In the genomic region with DNA sequence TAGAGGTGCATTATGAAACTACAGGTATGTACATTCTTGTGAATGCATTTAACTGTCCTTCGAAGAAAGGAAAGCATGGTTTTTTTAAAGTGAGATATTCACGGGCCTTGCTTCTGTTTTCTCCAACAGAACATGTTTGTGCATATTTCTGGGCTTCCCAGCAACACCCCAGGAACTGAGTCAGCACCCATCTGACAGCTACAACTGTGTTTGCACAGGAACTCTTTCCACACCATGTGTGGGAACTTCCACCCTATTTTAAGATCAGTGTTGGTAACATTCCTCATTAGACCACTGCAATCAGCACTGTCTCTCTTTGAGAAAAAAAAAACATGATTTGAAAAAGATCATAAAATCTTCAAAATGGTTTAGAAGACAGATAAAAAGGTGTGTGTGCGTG, we compare ENCODE assay signal across 18 mouse cellular contexts.
DNase-seq lines count a peak whose midpoint lies in the region; ATAC-seq and TF ChIP-seq lines count a peak whose summit lies in the region.
"Had no signal": no experiment of that assay in that cellular context is flagged by ENCODE, and none has a peak within 500 bp of the region (broad histone marks: within the 10 kb centered on the region; RNA-seq: fewer than 3 reads in every experiment).

No protein-coding gene starts in this region.

- no peaks in the 10 kb centered on the region for H3K9me3 ChIP-seq in kidney, embryonic 15.5 days (replicated peaks)
- H3K9me3 ChIP-seq in heart, embryonic 10.5 days, result no peaks in the 10 kb centered on the region
- H3K9me3 ChIP-seq: embryonic facial prominence, embryonic 15.5 days; G1E had no signal

- H3K4me1 ChIP-seq in kidney, embryonic 15.5 days, result no peaks in the 10 kb centered on the region
- H3K4me1 ChIP-seq in heart, embryonic 10.5 days, result no peaks in the 10 kb centered on the region
- H3K4me1 ChIP-seq: embryonic facial prominence, embryonic 15.5 days had no signal

- no peak overlapping the region for H3K9ac ChIP-seq in kidney, embryonic 15.5 days
- H3K9ac ChIP-seq: embryonic facial prominence, embryonic 15.5 days; liver, postnatal 0 days had no signal

- no peak overlapping the region for H3K4me2 ChIP-seq in kidney, embryonic 15.5 days
- H3K4me2 ChIP-seq: embryonic facial prominence, embryonic 15.5 days had no signal

- H3K27me3 ChIP-seq in kidney, embryonic 15.5 days, result no peaks in the 10 kb centered on the region
- H3K27me3 ChIP-seq in heart, embryonic 10.5 days (ENCODE audit: insufficient read depth, poor library complexity, severe bottlenecking), result no peaks in the 10 kb centered on the region
- H3K27me3 ChIP-seq: embryonic facial prominence, embryonic 15.5 days had no signal

- no peak overlapping the region for H3K4me3 ChIP-seq in layer of hippocampus, adult 2 months
- no peak overlapping the region for H3K4me3 ChIP-seq in kidney, embryonic 15.5 days (replicated peaks)
- H3K4me3 ChIP-seq in heart, embryonic 10.5 days, result no peak overlapping the region
- H3K4me3 ChIP-seq: embryonic facial prominence, embryonic 15.5 days had no signal

- peak; percentile 83 for DNase-seq in right cerebral cortex, adult 18-20 months
- DNase-seq in right cerebral cortex, postnatal 4 days, result no peak
- DNase-seq in layer of hippocampus, adult 2 months (ENCODE audit: low spot score in 2 of 2), result peak; percentile 60 to 71
- DNase-seq in left cerebral cortex, postnatal 14 days (ENCODE audit: low spot score in 2 of 2), result peak; percentile 54 to 60
- DNase-seq in heart, embryonic 10.5 days (ENCODE audit: low spot score), result no peak
- no peak for DNase-seq in embryo, embryonic 9.5 days (ENCODE audit: extremely low spot score)
- DNase-seq in gastrocnemius, postnatal 25 days, result no peak
- DNase-seq: adrenal gland, postnatal 25 days; heart, postnatal 14 days; liver, postnatal 0 days had no signal

- 83% methylated on average over 3 of the region's 3 CpGs for WGBS in kidney, embryonic 15.5 days
- 72% methylated on average over 3 of the region's 3 CpGs for WGBS in heart, embryonic 10.5 days

- no peaks in the 10 kb centered on the region for H3K36me3 ChIP-seq in kidney, embryonic 15.5 days
- H3K36me3 ChIP-seq in heart, embryonic 10.5 days, result no peaks in the 10 kb centered on the region
- H3K36me3 ChIP-seq: embryonic facial prominence, embryonic 15.5 days; G1E had no signal

- H3K27ac ChIP-seq in layer of hippocampus, adult 2 months, result no peak overlapping the region
- H3K27ac ChIP-seq in kidney, embryonic 15.5 days, result no peak overlapping the region
- no peak overlapping the region for H3K27ac ChIP-seq in heart, embryonic 10.5 days
- H3K27ac ChIP-seq: embryonic facial prominence, embryonic 15.5 days; hindbrain, postnatal 0 days; kidney, postnatal 0 days; macrophage had no signal

- intact Hi-C loops in left cerebral cortex, postnatal 14 days (cut with DNase I), result loop anchor here (10.0 kb wide), 2 partner anchors 327 to 497 kb away; no protein-coding TSS in a partner anchor

- ATAC-seq in kidney, embryonic 15.5 days (replicated peaks; ENCODE audit: low FRiP score), result no peak
- ATAC-seq: forebrain, embryonic 14.5 days; hindbrain, postnatal 0 days; liver, postnatal 0 days; midbrain, embryonic 16.5 days had no signal

- no peak for TF ChIP-seq CTCF in layer of hippocampus, adult 2 months (conservative IDR thresholded peaks at IDR 0.05)

Comparison
In these comparisons a context has a peak if more than half of its experiments do, and no peak if none do; other contexts are left out.
1. DNase-seq: peak in right cerebral cortex, adult 18-20 months (single experiment), layer of hippocampus, adult 2 months (2 of 2) and left cerebral cortex, postnatal 14 days (2 of 2); none in right cerebral cortex, postnatal 4 days (single experiment), heart, embryonic 10.5 days (single experiment), embryo, embryonic 9.5 days (single experiment) and gastrocnemius, postnatal 25 days (single experiment).